In the genomic region with DNA sequence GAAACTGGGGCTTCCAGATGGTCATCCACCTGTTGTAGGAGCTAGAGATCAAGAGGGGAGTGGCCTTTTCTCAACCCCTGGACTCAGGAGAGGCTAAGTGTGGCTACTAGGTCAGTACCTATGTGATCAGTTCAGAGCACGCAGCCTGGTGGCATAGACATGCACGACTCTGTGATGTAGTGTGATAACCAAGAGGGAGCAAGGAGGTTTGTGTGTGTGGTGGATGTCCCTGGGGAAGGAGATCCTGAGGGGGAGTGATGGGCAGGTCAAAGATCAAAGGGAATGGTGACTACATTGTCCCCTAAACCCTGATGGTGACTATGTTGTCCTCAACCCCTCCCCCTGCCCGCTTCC, we compare ENCODE assay signal across 12 mouse cellular contexts. TPM values are rescaled to one million over a fixed set of nuclear protein-coding genes. Genes with fewer than 3 reads are reported as not detected.
DNase-seq lines count a peak whose midpoint lies in the region; ATAC-seq and TF ChIP-seq lines count a peak whose summit lies in the region.
"Had no signal": no experiment of that assay in that cellular context is flagged by ENCODE, and none has a peak within 500 bp of the region (broad histone marks: within the 10 kb centered on the region; RNA-seq: fewer than 3 reads in every experiment).

No protein-coding gene starts in this region.

- H3K36me3 ChIP-seq in midbrain, embryonic 11.5 days (ENCODE audit: control insufficient read depth, insufficient read depth, low read length), result peaks cover 10% of the 10 kb centered on the region; the same call in 1 of the 2 replicates
- peaks cover 37% of the 10 kb centered on the region for H3K36me3 ChIP-seq in midbrain, embryonic 10.5 days
- H3K36me3 ChIP-seq in embryonic facial prominence, embryonic 10.5 days (replicated peaks), result peaks cover 39% of the 10 kb centered on the region
- peaks cover 26% of the 10 kb centered on the region for H3K36me3 ChIP-seq in hindbrain, embryonic 12.5 days
- peaks cover 17% of the 10 kb centered on the region for H3K36me3 ChIP-seq in intestine, postnatal 0 days (ENCODE audit: control insufficient read depth, insufficient read depth)

- no peak overlapping the region for H3K27ac ChIP-seq in midbrain, embryonic 11.5 days (ENCODE audit: low read depth, low read length)
- no peak overlapping the region for H3K27ac ChIP-seq in midbrain, embryonic 10.5 days (replicated peaks)
- 0 out of 2 replicates have a peak overlapping the region, but pooled peaks have one; percentile 41 for H3K27ac ChIP-seq in embryonic facial prominence, embryonic 10.5 days (replicated peaks)
- peak overlapping the region; percentile 52; the same call in 1 of the 2 replicates for H3K27ac ChIP-seq in hindbrain, embryonic 12.5 days
- H3K27ac ChIP-seq in intestine, postnatal 0 days (ENCODE audit: low read depth, low read length), result no peak overlapping the region
- H3K27ac ChIP-seq: heart, embryonic 15.5 days; lung, embryonic 15.5 days had no signal

- no peaks in the 10 kb centered on the region for H3K9me3 ChIP-seq in midbrain, embryonic 11.5 days (ENCODE audit: control insufficient read depth, low read length)
- no peaks in the 10 kb centered on the region for H3K9me3 ChIP-seq in midbrain, embryonic 10.5 days (replicated peaks)
- no peaks in the 10 kb centered on the region for H3K9me3 ChIP-seq in embryonic facial prominence, embryonic 10.5 days
- no peaks in the 10 kb centered on the region for H3K9me3 ChIP-seq in hindbrain, embryonic 12.5 days (replicated peaks)
- H3K9me3 ChIP-seq in intestine, postnatal 0 days (ENCODE audit: control insufficient read depth), result no peaks in the 10 kb centered on the region
- H3K9me3 ChIP-seq: heart, embryonic 15.5 days; lung, embryonic 15.5 days had no signal

- 0 out of 2 replicates have a peak, but pooled peaks have one; percentile 10 for ATAC-seq in midbrain, embryonic 11.5 days (ENCODE audit: low FRiP score)
- peak; percentile 35; the same call in 1 of the 2 replicates for ATAC-seq in hindbrain, embryonic 12.5 days (ENCODE audit: low FRiP score)
- no peak for ATAC-seq in intestine, postnatal 0 days

- TF ChIP-seq CTCF in intestine, postnatal 0 days (IDR thresholded peaks at IDR 0.05; ENCODE audit: low read depth), result no peak

- H3K4me1 ChIP-seq in midbrain, embryonic 11.5 days (ENCODE audit: control insufficient read depth, insufficient read depth, low read length), result no peaks in the 10 kb centered on the region
- H3K4me1 ChIP-seq in midbrain, embryonic 10.5 days, result peaks cover 15% of the 10 kb centered on the region
- peaks cover 20% of the 10 kb centered on the region for H3K4me1 ChIP-seq in embryonic facial prominence, embryonic 10.5 days
- peaks cover 17% of the 10 kb centered on the region for H3K4me1 ChIP-seq in hindbrain, embryonic 12.5 days
- no peaks in the 10 kb centered on the region for H3K4me1 ChIP-seq in intestine, postnatal 0 days (replicated peaks; ENCODE audit: control insufficient read depth, insufficient read depth, low read length)
- H3K4me1 ChIP-seq: heart, embryonic 15.5 days; lung, embryonic 15.5 days had no signal

- 94% methylated on average over 3 of the region's 3 CpGs for WGBS in midbrain, embryonic 11.5 days
- 92% methylated on average over 3 of the region's 3 CpGs for WGBS in midbrain, embryonic 10.5 days
- 79% methylated on average over 3 of the region's 3 CpGs for WGBS in embryonic facial prominence, embryonic 10.5 days
- WGBS in hindbrain, embryonic 12.5 days, result 80% methylated on average over 3 of the region's 3 CpGs
- 84% methylated on average over 3 of the region's 3 CpGs for WGBS in intestine, postnatal 0 days

- peak; percentile 86 for DNase-seq in heart, adult 11 months
- no peak for DNase-seq in heart, postnatal 4 days
- no peak for DNase-seq in midbrain, embryonic 11.5 days (ENCODE audit: low spot score, missing footprints)
- DNase-seq in midbrain, embryonic 10.5 days (ENCODE audit: low spot score), result no peak
- no peak for DNase-seq in embryonic facial prominence, embryonic 10.5 days (ENCODE audit: low spot score)
- no peak for DNase-seq in adrenal gland, postnatal 4 days (ENCODE audit: low spot score in 2 of 2)
- DNase-seq: cerebellum, adult 8-10 months; thymus, postnatal 36 days had no signal

- no peak overlapping the region for H3K4me2 ChIP-seq in midbrain, embryonic 11.5 days
- no peak overlapping the region for H3K4me2 ChIP-seq in hindbrain, embryonic 12.5 days (replicated peaks)
- H3K4me2 ChIP-seq in intestine, postnatal 0 days (replicated peaks; ENCODE audit: low read depth), result no peak overlapping the region
- H3K4me2 ChIP-seq: heart, embryonic 15.5 days; lung, embryonic 15.5 days had no signal

- H3K9ac ChIP-seq in midbrain, embryonic 11.5 days (ENCODE audit: low read length), result no peak overlapping the region
- H3K9ac ChIP-seq in hindbrain, embryonic 12.5 days, result no peak overlapping the region
- no peak overlapping the region for H3K9ac ChIP-seq in intestine, postnatal 0 days (ENCODE audit: low read depth, low read length)
- H3K9ac ChIP-seq: heart, embryonic 15.5 days; lung, embryonic 15.5 days had no signal

- no peaks in the 10 kb centered on the region for H3K27me3 ChIP-seq in midbrain, embryonic 11.5 days (ENCODE audit: control insufficient read depth, insufficient read depth, low read length)
- H3K27me3 ChIP-seq in midbrain, embryonic 10.5 days (ENCODE audit: low read depth, poor library complexity, severe bottlenecking), result no peaks in the 10 kb centered on the region
- no peaks in the 10 kb centered on the region for H3K27me3 ChIP-seq in embryonic facial prominence, embryonic 10.5 days (replicated peaks; ENCODE audit: low read depth, poor library complexity, severe bottlenecking)
- no peaks in the 10 kb centered on the region for H3K27me3 ChIP-seq in hindbrain, embryonic 12.5 days
- H3K27me3 ChIP-seq in intestine, postnatal 0 days (replicated peaks; ENCODE audit: control insufficient read depth, insufficient read depth, low read length), result no peaks in the 10 kb centered on the region
- H3K27me3 ChIP-seq: heart, embryonic 15.5 days; lung, embryonic 15.5 days had no signal

- H3K4me3 ChIP-seq in midbrain, embryonic 11.5 days (ENCODE audit: low read depth, low read length), result no peak overlapping the region
- no peak overlapping the region for H3K4me3 ChIP-seq in midbrain, embryonic 10.5 days
- H3K4me3 ChIP-seq in embryonic facial prominence, embryonic 10.5 days, result no peak overlapping the region
- H3K4me3 ChIP-seq in hindbrain, embryonic 12.5 days, result no peak overlapping the region
- no peak overlapping the region for H3K4me3 ChIP-seq in intestine, postnatal 0 days (ENCODE audit: low read depth, low read length)
- H3K4me3 ChIP-seq: heart, embryonic 15.5 days; lung, embryonic 15.5 days had no signal

RNA-seq across cellular contexts. Expression of gene Hsph1, which starts 24.0 kb away (rescaled TPM):
- total RNA-seq in heart, postnatal 4 days (2021), result 10 to 100 TPM; 16.7 to 19.0 TPM
- 131 and 145 TPM in 2 replicates for polyA plus RNA-seq in midbrain, embryonic 11.5 days (2014; fragmentation: Nextera tagmentation; extraction: Ambion mirVana)
- polyA plus RNA-seq in midbrain, embryonic 10.5 days (2016; fragmentation: Nextera tagmentation; extraction: Ambion mirVana), result 109 and 137 TPM in 2 replicates
- polyA plus RNA-seq in embryonic facial prominence, embryonic 10.5 days (2016; fragmentation: Nextera tagmentation; extraction: Ambion mirVana), result 125 and 140 TPM in 2 replicates
- polyA plus RNA-seq in hindbrain, embryonic 12.5 days (2016; fragmentation: Nextera tagmentation; extraction: Ambion mirVana), result 93.9 and 95.3 TPM in 2 replicates
- total RNA-seq in adrenal gland, postnatal 4 days (2021), result 10 to 100 TPM; 20.9 to 39.2 TPM
- 9.0 and 10.0 TPM in 2 replicates for polyA plus RNA-seq in intestine, postnatal 0 days (2015; fragmentation: Nextera tagmentation; extraction: Ambion mirVana)

Comparison
In these comparisons a context has a peak if more than half of its experiments do, and no peak if none do; other contexts are left out.
1. H3K27ac ChIP-seq: peak in embryonic facial prominence, embryonic 10.5 days (single experiment) and hindbrain, embryonic 12.5 days (single experiment); none in midbrain, embryonic 11.5 days (single experiment), midbrain, embryonic 10.5 days (single experiment) and intestine, postnatal 0 days (single experiment).